Mouse (Mus musculus): ENCODE results near the gene Scgb2b24. TPM values are rescaled to one million over a fixed set of nuclear protein-coding genes. Genes with fewer than 3 reads are reported as not detected.

Gene Scgb2b24
- not detected in 2 replicates for polyA plus RNA-seq (2014; fragmentation: Nextera tagmentation; extraction: Ambion mirVana)

- WGBS, result 75% methylated on average over 2 of the region's 2 CpGs
- Histone ChIP-seq H3K27me3 (ENCODE audit: control insufficient read depth, insufficient read depth, low read length) (no peaks in the 10 kb centered on the region), H3K9me3 (ENCODE audit: control insufficient read depth, low read length) (peaks cover 24% of the 10 kb centered on the region), H3K4me1 (replicated peaks; ENCODE audit: control insufficient read depth, insufficient read depth, low read length) (no peaks in the 10 kb centered on the region), H3K27ac (ENCODE audit: low read depth, low read length) (no peak within 1 kb of the TSS), H3K36me3 (ENCODE audit: control insufficient read depth, insufficient read depth, low read length) (no peaks in the 10 kb centered on the region), H3K9ac (ENCODE audit: low read depth, low read length) (no peak within 1 kb of the TSS), H3K4me3 (ENCODE audit: low read depth, low read length) (no peak within 1 kb of the TSS), H3K4me2 (replicated peaks; ENCODE audit: low read depth, low read length) (no peak within 1 kb of the TSS)
- DNase-seq (ENCODE audit: low spot score) (no peak), ATAC-seq (ENCODE audit: low FRiP score) (no peak)
Observed at GRCm38 (mm10) chr7:33739212-33739611, at the start of gene Scgb2b24. Gene Scgb2b24 (minus strand): TSS chr7:33739312.

- H3K9ac ChIP-seq (ENCODE audit: low read depth, low read length), result no peak within 1 kb of the TSS
- no peaks in the 10 kb centered on the region for H3K4me1 ChIP-seq (replicated peaks; ENCODE audit: control insufficient read depth, insufficient read depth, low read length)
- H3K4me3 ChIP-seq (ENCODE audit: low read depth, low read length), result no peak within 1 kb of the TSS
- ATAC-seq (ENCODE audit: low FRiP score) (no peak), DNase-seq (ENCODE audit: low spot score) (no peak)
- H3K27me3 ChIP-seq (ENCODE audit: control insufficient read depth, insufficient read depth, low read length), result no peaks in the 10 kb centered on the region
- no peak within 1 kb of the TSS for H3K27ac ChIP-seq (ENCODE audit: low read depth, low read length)
- no peak within 1 kb of the TSS for H3K4me2 ChIP-seq (replicated peaks; ENCODE audit: low read depth, low read length)
- 77% methylated on average over 3 of the region's 3 CpGs for WGBS
- H3K9me3 ChIP-seq (ENCODE audit: control insufficient read depth, low read length), result peaks cover 20% of the 10 kb centered on the region
- no peaks in the 10 kb centered on the region for H3K36me3 ChIP-seq (ENCODE audit: control insufficient read depth, insufficient read depth, low read length)
Observed at GRCm38 (mm10) chr7:33743499-33743898, 4.4 kb upstream of the Scgb2b24 start, which contains the start of gene Scgb1b24. Gene Scgb1b24 (plus strand): TSS chr7:33743799.

- Histone ChIP-seq H3K9ac (ENCODE audit: low read depth, low read length) (no peak overlapping the region), H3K4me3 (ENCODE audit: low read depth, low read length) (no peak overlapping the region), H3K36me3 (ENCODE audit: control insufficient read depth, insufficient read depth, low read length) (no peaks in the 10 kb centered on the region), H3K4me2 (replicated peaks; ENCODE audit: low read depth, low read length) (no peak overlapping the region), H3K27ac (ENCODE audit: low read depth, low read length) (no peak overlapping the region), H3K4me1 (replicated peaks; ENCODE audit: control insufficient read depth, insufficient read depth, low read length) (no peaks in the 10 kb centered on the region), H3K27me3 (ENCODE audit: control insufficient read depth, insufficient read depth, low read length) (no peaks in the 10 kb centered on the region), H3K9me3 (ENCODE audit: control insufficient read depth, low read length) (0 out of 2 replicates have a peak, but pooled peaks cover 6% of the 10 kb centered on the region)
- WGBS, result 15% methylated on average over 1 of the region's 1 CpGs
- DNase-seq (ENCODE audit: low spot score) (no peak), ATAC-seq (ENCODE audit: low FRiP score) (no peak)
Observed at GRCm38 (mm10) chr7:33689864-33690263, 49.2 kb downstream of the Scgb2b24 start.

Other genes starting within 250 kb of the Scgb2b24 start
- not detected in 2 replicates for gene Scgb2b21, start 218.9 kb downstream of the Scgb2b24 start, polyA plus RNA-seq (2014; fragmentation: Nextera tagmentation; extraction: Ambion mirVana)
- not detected in 2 replicates for gene Scgb1b24, start 4.5 kb upstream of the Scgb2b24 start, polyA plus RNA-seq (2014; fragmentation: Nextera tagmentation; extraction: Ambion mirVana)
- gene Scgb2b26, start 205.7 kb upstream of the Scgb2b24 start, polyA plus RNA-seq (2014; fragmentation: Nextera tagmentation; extraction: Ambion mirVana), result not detected in 2 replicates